Mouse (Mus musculus) spleen, postnatal 4 days (tissue): ENCODE results near the gene Crot.
"Not testable (repeated sequence)": the region's sequence is repeated elsewhere in the genome, so short reads cannot be mapped to it uniquely, and the experiment has no call there.

Experiments used
- DNase-seq, 2 experiments: peaks; one replicate each; pipeline ENCODE4 v3.0.0; 2022; ENCODE audit warnings: low spot score in 2 of 2

Crot gene

DNA sequence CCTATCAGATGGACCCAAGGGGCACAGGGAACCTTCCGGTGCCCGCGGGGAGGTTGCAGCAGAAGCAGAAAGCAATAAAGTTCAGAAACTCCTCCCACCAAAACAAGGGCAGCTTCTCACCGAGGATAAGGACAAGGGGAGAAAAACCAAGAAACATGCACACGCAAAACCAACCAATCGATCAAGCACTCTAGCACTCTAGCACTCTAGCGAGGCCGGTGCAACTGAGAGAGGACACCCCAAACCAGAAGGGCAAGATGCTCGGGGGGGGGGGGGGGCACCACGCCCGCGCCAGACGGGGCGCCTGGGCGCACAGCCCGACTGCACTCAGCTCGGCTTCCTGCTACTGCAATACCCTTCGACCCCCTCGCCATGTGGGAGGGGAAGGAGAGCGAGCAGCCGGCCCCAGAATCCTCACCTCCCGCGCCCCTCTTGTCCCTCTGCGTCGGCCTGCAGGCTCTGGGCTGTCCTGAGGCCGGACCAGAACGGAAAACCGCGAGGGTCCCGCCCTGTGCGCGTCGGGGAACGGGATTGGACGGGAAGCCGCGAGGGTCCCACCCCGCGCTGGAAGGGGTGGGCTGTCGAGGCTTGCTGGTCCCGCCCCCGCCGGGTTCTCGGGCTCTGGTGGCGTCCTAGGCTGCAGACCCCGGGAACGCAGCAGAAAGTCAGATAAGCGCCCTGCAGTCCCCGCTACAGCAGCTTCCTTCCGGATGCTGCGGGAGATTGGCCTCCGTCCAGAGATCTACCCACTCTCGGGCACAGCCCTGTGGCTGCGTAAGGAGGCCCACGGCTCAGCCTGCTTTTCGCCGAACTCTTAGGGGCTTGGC, at the start of gene Crot:
Gene Crot, minus strand, starts transcription at position 639 of the 827 bp plus-strand sequence.
- DNase-seq, result peak; percentile 89 to 92

DNA sequence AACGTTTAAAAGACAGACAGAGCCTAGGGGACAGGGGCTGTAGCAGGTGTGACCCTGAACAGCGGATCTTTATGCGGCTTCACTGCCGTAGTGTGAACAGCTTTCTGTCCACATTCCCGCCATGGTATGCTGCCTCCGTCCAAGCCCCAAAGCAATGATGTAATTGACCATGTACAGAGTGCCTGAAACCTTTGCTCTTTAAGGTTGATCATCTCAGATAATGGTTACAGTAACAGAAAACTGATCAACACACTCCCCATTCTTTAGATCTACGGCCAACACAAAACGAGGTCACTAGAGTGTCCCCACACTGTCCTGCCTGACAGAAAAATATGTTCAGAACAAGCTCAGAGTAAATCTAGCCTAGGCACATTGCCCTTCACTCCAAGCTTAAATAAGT, 48.8 kb upstream of the Crot start:
- DNase-seq, result peak in 1 of 2 experiments; percentile 15

DNA sequence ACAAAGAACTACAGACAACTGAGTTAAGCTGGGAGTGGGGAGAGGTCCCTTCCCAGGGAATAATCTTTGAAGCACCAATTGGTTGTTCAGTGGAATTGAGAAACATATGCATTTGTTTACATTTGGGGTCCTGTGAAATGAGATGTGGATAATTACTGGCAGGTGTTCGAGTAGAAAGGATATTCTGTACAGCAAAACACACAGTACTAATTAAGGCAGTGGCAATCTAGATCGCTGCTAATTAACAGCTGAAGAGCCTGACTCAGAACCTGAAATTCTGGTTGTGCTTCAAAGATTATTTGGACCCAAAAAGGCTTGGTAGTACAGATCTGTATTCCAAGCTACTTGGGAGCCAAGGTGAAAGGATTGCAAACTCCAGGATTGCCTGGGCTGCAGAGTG, 47.7 kb upstream of the Crot start:
- no peak for DNase-seq

DNA sequence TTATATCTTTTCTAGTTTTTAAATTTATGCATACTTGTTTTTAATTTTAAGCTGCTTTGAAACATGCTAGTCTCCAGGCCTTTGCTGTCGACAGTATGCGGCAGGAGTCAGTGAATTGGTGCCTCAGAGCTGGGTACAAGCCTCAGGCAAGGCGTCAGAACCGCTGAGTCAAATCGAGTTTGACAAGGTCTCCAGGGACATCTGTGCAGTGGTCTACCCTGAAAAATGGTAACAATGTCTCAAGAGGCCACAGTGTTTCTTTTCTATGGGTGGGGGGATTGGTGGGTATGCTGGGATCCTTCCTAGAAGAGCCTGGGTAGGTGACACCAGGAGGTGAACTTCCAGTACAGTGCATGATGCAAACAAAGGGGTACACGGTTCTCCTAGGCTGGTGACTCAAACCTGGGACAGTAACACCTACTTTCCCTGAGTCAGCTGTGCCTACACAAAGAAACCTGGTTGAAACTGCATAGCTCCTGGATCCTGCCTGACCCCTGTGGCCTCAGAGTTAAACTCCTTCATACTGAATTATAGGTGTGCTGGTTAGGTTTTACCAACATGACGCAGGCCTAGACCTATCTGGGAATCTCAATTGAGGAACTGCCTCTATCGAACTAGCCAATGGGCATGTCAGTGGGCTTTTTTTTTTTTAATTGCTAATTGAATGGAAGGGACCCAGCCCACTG, 46.6 kb upstream of the Crot start:
- peak in 1 of 2 experiments; percentile 31 for DNase-seq

DNA sequence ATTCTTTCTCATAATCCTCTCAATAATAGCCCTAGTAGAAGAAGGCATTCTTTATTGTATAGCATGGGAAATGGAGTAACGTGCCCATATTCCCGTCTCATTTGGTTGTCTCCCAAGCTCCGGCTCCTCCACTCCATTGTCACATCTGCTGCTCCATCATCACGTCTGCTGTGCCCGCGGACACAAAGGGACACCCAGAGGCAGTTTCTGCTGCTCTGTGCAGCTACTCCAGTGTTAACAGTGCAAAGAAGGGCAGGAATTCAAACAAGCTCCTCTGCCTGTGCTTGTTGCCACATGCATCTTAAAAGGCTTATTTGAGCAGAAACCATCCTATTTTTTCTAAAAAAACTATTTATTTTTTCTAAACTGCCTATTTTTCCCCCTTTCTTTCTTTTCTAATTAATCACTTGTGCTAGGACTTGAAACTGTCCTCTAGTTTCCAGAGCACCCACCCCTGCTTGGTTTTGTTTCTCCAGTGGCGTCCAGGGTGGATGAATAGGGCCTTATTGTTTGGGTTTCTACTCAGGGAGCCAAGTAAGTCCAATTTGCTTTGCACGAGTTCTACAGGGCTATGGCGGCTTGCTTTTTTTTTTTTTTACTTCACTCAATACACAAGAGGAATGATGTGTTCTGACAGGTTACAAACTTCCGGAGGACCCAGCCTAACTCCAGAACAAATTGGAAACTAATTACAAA, 45.7 kb upstream of the Crot start:
- peak in 1 of 2 experiments; percentile 5 for DNase-seq

DNA sequence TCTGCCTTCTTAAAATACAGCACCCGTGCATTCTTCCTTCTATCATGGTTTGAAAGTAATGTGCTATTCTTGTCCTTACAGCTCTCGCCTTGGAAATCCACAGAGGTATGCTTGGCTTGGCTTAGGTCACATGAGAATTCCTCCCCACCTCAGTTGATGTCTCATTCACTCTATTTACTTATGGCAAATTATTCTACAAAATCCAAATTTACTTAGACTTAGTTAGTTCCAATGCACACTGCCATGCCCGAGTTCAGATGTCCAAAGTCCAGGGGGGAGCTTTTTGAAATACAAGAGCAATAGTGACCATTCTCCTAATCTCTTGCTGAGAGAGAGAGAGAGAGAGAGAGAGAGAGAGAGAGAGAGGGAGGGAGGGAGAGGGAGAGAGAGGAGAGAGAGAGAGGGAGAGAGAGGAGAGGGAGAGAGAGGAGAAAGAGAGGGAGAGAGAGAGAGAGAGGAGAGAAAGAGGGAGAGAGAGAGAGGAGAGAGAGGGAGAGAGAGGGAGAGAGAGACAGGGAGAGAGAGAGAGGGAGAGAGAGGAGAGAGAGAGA, 43.6 kb upstream of the Crot start:
- DNase-seq, result no peak

DNA sequence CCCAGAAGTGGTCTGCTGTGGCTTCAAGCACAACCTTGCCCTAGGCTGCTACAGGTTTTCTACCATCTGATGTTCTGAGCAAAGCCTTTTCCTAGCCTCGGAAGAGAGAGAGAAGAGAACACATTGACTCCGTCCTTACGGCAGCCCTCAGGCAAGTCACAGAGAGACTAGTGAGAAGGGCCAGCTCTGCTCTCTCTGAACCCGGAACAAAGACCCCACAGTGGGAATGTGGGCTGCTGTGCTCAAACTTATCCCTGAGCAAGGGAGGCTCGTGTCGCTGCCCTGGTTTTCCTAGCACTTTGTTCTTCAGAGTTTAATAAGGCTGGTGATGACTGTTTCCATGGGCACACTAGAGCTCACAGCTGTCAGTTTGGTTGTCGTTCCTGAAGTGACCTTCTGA, 42.9 kb upstream of the Crot start:
- peak in 1 of 2 experiments; percentile 21 for DNase-seq

DNA sequence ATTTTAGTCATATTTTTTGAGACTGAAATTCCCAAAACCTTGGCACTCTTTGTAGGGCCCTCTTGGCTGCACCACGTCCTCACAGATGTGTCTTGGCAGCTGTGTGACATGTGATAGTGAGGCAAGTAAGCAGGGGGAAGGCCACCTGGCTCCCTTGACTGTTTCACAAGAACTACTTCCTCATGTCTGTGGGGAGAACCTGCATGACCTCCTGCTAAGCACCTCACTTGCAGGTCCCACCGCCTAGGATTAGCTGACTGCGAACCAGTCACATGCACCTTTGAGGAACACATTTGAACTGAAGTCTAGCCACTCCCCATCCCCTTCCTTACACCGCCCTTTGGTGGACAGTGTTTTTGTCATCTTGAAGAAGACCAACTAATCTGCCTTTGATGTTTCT, 40.2 kb upstream of the Crot start:
- peak in 1 of 2 experiments; percentile 56 for DNase-seq

DNA sequence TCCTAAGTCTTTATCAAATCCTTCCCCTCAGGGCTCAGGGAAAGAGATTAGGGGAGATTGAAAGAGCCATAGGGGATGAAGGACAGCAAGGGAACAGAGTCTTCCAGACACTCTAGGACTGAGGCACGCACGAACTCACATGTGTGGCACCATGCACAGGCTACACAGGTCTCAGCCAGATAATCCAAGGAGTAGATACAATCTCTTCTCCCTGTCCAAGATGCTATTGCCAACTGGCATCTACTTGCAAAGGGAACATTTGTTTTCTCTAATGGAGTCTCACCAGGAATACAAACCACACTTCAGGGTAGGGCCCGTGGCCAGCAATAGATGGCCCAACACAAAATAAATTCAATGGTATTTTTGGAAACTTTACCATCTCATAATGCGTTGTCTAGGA, 38.3 kb upstream of the Crot start:
- DNase-seq, result no peak

DNA sequence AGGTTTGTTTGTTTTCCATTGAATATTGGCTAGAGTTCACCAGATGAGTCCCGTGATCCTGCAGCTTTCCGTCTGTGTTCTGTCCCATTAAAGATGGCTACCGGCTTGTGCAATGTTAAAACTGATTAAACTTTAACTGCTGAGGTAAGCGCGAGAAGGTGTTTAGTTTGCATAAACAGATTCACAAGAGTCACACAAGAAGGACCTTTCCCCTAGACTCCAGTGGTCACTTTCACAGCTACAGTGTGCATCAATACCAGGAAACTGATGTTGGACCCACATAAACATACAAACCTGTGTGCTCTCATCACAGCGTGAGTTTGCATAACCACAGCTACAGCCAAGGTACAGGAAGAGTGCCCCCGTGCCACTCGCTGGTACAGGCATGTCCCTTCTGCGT, 37.4 kb upstream of the Crot start:
- no peak for DNase-seq

DNA sequence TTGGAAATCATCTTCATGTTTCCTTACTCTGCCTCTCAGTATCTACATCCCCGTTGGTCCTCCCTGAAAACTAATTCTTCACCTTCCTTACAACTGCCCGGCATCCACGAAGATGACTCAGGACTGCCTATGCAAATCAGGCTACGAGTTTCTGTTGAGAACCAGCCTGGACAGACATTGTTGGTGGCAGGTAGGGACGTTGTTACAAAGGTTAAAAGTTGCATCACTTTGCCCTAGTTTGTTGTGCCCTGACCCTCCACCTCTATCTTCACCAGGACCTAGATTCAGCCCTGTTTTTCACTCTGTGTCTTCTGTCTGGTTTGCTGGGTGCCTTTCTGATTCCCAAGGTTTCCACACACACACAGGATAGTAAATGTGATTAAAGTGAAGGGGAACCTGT, 36.7 kb upstream of the Crot start:
- DNase-seq, result no peak

DNA sequence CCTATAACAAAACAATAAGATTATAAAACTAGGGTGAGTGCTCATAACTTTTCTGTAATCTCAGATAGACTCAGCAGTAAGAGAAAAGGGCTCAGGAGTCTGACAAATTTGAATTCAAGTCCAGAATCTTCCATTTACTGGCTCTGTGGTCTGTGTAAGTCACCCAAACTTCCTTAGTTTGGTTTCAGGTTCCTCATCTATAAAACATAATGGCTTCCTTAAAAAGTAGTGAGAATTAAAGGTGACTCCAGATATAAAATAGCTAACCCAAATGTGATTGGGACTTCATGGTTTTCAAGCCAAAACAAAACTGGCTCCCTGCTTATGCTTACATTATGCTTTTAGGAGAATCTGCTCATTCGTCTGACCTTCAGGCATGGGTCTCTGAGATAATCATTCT, 35.5 kb upstream of the Crot start:
- no peak for DNase-seq

DNA sequence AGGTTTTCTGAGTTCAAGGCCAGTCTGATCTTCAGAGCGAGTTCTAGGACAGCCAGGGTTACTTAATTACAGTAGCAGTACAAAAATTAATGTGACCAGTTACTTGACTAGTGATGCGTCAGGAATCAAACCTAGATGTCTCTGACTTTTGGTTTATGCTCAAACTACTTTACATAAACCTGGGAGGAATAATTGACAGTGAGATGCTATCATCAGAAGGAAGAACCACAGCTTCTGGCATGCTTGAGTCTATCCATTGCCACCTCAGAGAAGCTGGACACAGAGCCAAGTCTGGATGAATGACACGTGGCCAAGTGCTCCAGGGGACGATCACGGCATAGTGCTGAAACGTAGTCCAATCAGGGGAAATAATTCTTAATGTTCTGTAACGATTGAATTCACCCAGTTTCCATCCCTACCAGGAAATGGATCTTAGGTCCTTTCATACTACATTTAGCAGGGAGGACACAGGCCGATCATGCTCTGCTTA, 35.0 kb upstream of the Crot start:
- DNase-seq, result no peak

DNA sequence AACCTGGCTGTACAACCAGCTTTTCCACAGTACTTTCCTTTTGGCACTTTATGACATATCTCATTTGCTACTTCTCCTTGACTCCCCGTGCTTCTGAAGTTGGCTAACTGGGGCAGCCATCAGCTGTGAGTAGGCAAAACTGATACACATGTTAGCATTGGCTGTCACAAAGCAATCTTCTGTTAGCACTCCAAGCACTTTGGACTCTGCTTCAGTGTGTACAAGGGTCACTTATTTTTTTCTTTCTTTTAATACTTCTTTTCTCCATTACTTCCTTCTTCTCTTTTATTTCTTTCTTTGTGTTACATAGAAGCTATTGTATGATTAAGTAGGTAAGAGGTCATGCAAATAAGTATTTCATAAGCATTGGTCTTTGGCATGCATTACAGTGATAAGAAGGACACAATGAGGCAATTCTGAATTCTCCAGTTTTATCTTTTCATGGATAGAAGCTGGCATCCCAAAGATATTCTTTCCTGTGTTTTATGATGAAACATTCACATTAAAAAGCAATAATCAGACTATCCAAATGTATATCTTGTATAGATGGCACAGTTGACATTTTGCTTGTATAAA, 31.2 kb upstream of the Crot start:
- DNase-seq, result no peak

DNA sequence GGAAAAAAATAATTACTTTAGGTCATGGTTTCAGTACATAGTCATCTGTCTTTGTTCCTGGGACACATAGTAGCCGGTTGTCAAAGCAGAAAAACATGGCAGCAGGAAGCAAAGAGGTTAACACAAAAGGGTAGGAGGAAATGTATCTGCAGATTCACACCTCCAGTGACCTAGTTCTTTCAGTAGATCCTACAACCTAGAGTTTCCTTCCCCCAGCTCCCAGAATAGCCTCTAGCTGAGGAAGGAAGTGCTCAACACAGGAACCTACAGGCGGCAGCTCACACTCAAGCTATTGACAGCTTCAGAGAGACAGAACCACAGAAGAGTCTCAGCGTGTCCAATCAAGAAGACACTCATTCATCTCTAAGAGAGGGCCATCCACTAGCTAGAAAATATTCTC, 18.2 kb upstream of the Crot start:
- no peak for DNase-seq

DNA sequence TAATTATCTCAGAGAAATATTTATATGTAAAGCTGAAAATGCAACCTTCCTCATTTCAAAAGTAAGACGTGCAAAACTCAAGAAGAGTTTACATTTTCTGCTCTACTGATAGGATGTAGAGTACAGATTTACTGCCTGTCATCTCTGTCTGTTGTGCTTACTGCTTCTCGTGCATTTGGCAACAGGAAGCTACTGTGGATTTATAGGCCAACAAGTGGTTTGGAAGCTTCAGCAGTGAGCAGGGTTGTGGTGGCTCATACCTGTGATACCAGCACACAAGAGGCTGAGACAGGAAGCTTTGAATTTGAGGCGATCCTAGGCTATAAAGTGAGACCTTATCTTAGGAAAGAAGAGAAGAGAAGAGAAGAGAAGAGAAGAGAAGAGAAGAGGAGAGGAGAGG, 17.6 kb upstream of the Crot start:
- DNase-seq, result no peak

DNA sequence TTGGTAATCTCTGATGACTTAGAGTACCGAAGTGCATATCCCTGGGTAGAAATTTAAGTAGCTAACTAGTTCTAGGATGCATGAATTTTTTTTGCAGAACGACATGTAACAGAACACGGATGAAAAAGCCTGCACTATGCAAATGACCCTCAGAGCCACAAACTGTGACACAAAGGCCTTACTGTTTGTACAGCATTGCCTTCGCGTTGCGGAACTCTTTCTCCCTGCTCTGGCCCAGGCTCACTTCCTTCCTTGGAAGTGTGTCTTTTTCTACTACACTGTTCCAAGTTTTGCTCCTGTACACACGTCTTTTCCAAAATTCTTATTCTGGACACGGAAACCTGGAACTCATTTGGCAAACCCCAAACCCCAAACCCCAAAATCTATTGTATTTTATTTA, 14.2 kb upstream of the Crot start:
- no peak for DNase-seq

DNA sequence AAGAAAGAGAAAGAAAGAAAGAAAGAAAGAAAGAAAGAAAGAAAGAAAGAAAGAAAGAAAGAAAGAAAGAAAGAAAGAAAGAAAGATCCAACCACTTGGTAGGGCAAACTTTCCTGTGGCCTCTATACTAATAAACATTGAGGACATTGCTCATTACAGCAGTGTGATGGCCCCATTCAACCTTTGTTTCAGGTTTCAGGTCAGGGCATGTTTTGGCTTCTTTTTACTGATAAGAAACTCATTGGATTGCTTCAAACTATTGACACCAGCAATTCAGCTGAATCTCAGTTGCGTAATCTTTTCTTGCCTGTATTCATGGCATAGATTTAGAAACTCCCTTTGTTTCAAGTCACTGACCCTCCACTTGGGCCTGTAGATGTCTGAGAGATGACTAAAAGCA, 13.0 kb upstream of the Crot start:
- DNase-seq, result no peak

DNA sequence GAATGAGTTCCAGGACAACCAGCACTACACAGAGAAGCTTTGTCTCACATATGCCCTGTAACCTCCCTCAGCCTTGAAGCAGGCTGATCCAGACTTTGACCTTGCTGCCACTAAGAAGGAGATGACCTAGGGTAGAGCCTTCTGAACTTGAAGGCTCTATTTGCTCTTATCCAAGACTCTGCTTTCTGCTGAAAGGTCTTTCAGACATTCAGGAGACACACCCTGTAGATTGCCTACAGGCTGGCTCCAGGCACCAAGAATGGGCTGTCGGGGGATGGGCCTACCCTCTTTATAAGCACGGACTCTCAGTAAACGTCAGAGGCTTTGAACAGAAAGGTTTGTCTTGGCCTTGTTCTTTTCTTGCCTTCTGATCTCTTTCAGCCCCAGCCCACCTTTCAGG, 9.5 kb upstream of the Crot start:
- DNase-seq, result not testable (repeated sequence)

DNA sequence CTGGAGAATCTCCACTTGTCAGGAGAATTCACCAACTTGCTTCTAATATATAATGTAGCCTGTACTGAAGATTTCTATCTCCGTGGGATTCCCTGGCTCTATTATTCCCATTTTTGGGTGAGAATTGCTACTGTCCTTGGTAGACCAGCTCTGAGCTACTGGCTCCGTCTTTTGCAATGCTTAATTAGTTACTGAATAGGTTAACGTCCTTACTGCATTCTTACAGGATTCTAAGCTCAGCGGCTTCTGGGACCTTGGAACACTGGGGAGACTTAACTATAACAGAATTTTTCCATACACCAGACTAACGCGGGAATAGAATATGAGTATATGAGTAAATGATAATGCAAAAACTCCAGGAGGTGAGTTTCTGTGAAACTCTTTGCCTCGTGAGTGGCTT, 2.9 kb upstream of the Crot start:
- DNase-seq, result not testable (repeated sequence)

DNA sequence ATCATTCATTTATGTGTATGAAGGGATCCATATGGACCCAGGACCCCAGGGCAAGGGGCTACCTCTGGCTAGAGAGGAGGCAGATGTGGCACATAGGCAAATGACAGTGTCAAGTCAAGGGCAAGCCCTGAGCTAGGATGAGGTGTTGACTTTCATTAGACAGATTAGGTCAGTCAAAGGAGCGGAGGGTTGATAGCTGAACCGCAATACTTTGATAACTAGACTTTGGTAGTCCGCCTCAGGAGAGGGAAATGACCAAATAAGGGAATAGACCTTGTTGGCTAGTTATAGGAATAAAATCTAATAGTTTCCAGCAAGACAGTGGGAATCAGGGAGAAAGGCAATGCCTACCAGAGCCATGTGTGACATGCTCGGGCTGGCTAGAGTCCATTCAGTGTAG, 2.0 kb upstream of the Crot start:
- DNase-seq, result no peak

DNA sequence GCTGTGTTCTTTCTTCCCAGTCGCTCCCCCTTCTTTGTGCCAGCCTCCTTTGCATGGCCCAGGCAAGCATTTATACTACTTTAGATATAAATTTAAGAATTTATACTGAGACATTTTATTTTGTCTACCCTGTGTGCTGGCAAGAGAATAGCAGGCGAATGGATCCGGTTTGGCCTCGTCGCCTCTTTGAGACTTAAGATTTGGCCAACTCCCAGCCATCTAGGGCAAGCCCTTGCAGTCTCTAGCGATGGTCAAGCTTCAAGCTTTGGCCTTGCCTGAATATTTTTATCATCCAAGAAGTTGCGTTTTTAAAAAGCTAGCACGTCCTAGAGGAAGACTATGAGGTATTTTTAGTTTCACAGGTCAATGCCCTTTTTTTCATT, 380 bp upstream of the Crot start:
- no peak for DNase-seq
